Comparison of ENCODE assay signal across 25 mouse cellular contexts in the genomic region with DNA sequence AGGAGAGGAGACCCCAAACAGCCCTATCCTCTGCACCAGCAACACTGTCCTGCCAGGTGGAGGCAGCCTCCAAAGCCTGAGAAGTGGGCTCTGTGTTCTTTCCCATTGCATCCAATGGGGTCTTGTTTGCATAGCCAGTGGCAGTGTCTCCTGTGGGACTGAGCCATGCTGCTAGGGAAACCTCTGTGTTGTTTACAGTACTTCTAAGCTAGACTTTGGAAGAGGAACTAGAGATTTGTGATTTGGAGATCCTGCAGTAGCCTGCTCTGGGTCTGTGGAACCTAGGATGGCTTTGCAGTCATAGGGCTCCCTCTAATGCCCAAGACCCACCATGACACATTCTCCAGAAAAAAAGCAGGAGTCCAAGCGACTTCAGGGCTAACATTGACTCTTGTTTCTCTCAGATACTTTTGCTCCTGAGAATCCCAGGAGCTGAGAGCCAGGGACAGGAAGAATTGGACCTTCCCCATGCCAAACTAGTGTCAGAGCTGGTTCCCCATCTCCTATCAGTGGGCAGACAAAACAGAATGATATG. TPM values are rescaled to one million over a fixed set of nuclear protein-coding genes. Genes with fewer than 3 reads are reported as not detected.
DNase-seq lines count a peak whose midpoint lies in the region; ATAC-seq and TF ChIP-seq lines count a peak whose summit lies in the region.
"Not testable (repeated sequence)": the region's sequence is repeated elsewhere in the genome, so short reads cannot be mapped to it uniquely, and the experiment has no call there.
"Had no signal": no experiment of that assay in that cellular context is flagged by ENCODE, and none has a peak within 500 bp of the region (broad histone marks: within the 10 kb centered on the region; RNA-seq: fewer than 3 reads in every experiment).

No protein-coding gene starts in this region.

- peak; percentile 11 to 65 for DNase-seq in adrenal gland, adult (ENCODE audit: inconsistent age in 2 of 2, low spot score in 1 of 2)
- peak; percentile 19 for DNase-seq in cerebellum, adult 9-10 months
- not testable (repeated sequence) for DNase-seq in heart, adult 2 months; left cerebral cortex, adult 2 months (ENCODE audit: extremely low spot score in 1 of 2, low spot score in 2 of 2); lung, postnatal 0 days (ENCODE audit: low spot score)
- DNase-seq in kidney, adult 18-20 months, result peak; percentile 41
- DNase-seq in layer of hippocampus, adult 11-12 months (ENCODE audit: low spot score), result peak; percentile 35
- peak; percentile 10 for DNase-seq in thymus, postnatal 4 days

- H3K79me2 ChIP-seq in heart, adult 2 months (replicated peaks; ENCODE audit: control insufficient read depth, insufficient read depth, low read length), result not testable (repeated sequence)

- TF ChIP-seq CTCF in heart, adult 2 months (IDR thresholded peaks at IDR 0.05), result peak; percentile 55
- TF ChIP-seq CTCF in left cerebral cortex, adult 2 months (IDR thresholded peaks at IDR 0.05), result peak; percentile 51
- peak; percentile 32 for TF ChIP-seq CTCF in lung, postnatal 0 days (IDR thresholded peaks at IDR 0.05)

- 20% methylated on average over 1 of the region's 1 CpGs for WGBS in heart, adult 2 months
- 4% methylated on average over 1 of the region's 1 CpGs for WGBS in lung, postnatal 0 days

- H3K9ac ChIP-seq in heart, adult 2 months (ENCODE audit: low read depth, low read length); lung, postnatal 0 days (replicated peaks; ENCODE audit: low read depth): not testable (repeated sequence)

- intact Hi-C loops in heart, adult 2 months (cut with DNase I), result loop anchor here (5.0 kb wide), 1 partner anchor 249 kb away; no protein-coding TSS in a partner anchor
- intact Hi-C loops in left cerebral cortex, adult 2 months (cut with DNase I), result loop anchor here (5.0 kb wide), 1 partner anchor 249 kb away; no protein-coding TSS in a partner anchor

- TF ChIP-seq POLR2A in heart, adult 2 months (IDR thresholded peaks at IDR 0.05; ENCODE audit: insufficient read depth, low read depth, low read length), result not testable (repeated sequence)

- not testable (repeated sequence) for ATAC-seq in lung, postnatal 0 days

- not testable (repeated sequence) for H3K4me2 ChIP-seq in lung, postnatal 0 days (replicated peaks; ENCODE audit: low read depth, low read length)

- H3K9me3 ChIP-seq in lung, postnatal 0 days (ENCODE audit: low read length), result not testable (repeated sequence)

- H3K4me3 ChIP-seq in heart, adult 2 months; left cerebral cortex, adult 2 months; lung, postnatal 0 days (ENCODE audit: low read depth, low read length): not testable (repeated sequence)

- H3K27me3 ChIP-seq in heart, adult 2 months (ENCODE audit: control insufficient read depth, insufficient read depth, low read length); lung, postnatal 0 days (replicated peaks; ENCODE audit: insufficient read depth, low read length): not testable (repeated sequence)

- H3K27ac ChIP-seq in heart, adult 2 months; left cerebral cortex, adult 2 months; lung, postnatal 0 days (ENCODE audit: low read length): not testable (repeated sequence)

- TF ChIP-seq EP300 in heart, adult 2 months (IDR thresholded peaks at IDR 0.05; ENCODE audit: insufficient read depth, low read depth, low read length); lung, postnatal 0 days (IDR thresholded peaks at IDR 0.05): not testable (repeated sequence)

- H3K4me1 ChIP-seq in heart, adult 2 months (ENCODE audit: control insufficient read depth, insufficient read depth, low read length); lung, postnatal 0 days (ENCODE audit: insufficient read depth, low read depth, low read length): not testable (repeated sequence)

- not testable (repeated sequence) for H3K36me3 ChIP-seq in heart, adult 2 months (ENCODE audit: control insufficient read depth, insufficient read depth, low read length); lung, postnatal 0 days (ENCODE audit: insufficient read depth, low read length)

RNA-seq across cellular contexts. Expression of a gene that starts 42.2 kb away (rescaled TPM):
- not detected for total RNA-seq in heart, adult 2 months (2021)
- not detected in 2 replicates for polyA plus RNA-seq in heart, adult 2 months (2012; rRNA removed)
- total RNA-seq in left cerebral cortex, adult 2 months (2021), result not detected
- polyA plus RNA-seq in lung, postnatal 0 days (2015; fragmentation: Nextera tagmentation; extraction: Ambion mirVana), result not detected in 2 replicates
- total RNA-seq: gastrocnemius, adult 18-20 months; heart, adult 18-20 months; heart, postnatal 36 days; hindbrain, postnatal 0 days; left cerebral cortex, postnatal 4 days had no signal
- polyA plus RNA-seq: activated CD4-positive, CD25-positive, alpha-beta regulatory T cell, adult 4 months; brain, embryonic 14.5 days; embryonic facial prominence, embryonic 10.5 days; erythroblast, embryonic 14.5 days; forebrain, embryonic 15.5 days; hindbrain, postnatal 0 days; kidney, embryonic 16.5 days; liver, embryonic 12.5 days; macrophage; midbrain, embryonic 12.5 days; neural tube, embryonic 15.5 days; stomach, embryonic 14.5 days; thymus, postnatal 0 days had no signal
